Mouse (Mus musculus) thymus, adult 2 months (tissue): ENCODE measurements around the gene Prkra. TPM values are rescaled to one million over a fixed set of nuclear protein-coding genes. Genes with fewer than 3 reads are reported as not detected.

Source experiments
- DNase-seq: peaks from one replicate; pipeline ENCODE4 v3.0.0; 2021
- H3K27ac ChIP-seq: fragments of 200-500 bp; 2 replicates; pipeline ENCODE4 v1.5.1; 2012; ENCODE audit warnings: low read length, control low read depth; ENCODE audit not compliant: control insufficient read depth, insufficient read depth
- H3K27me3 ChIP-seq: fragments of 200-500 bp; 2 replicates; pipeline ENCODE4 v1.6.1; 2012; ENCODE audit warnings: mild to moderate bottlenecking, low read length, moderate library complexity, mixed read lengths; ENCODE audit not compliant: control insufficient read depth, insufficient read depth
- H3K36me3 ChIP-seq: fragments of 200-500 bp; 2 replicates; pipeline ENCODE4 v1.6.1; 2012; ENCODE audit warnings: mild to moderate bottlenecking, low read length, moderate library complexity; ENCODE audit not compliant: control insufficient read depth, insufficient read depth
- H3K4me1 ChIP-seq: fragments of 200-500 bp; replicated peaks from 2 replicates; pipeline ENCODE4 v1.6.1; 2012; ENCODE audit warnings: low read length; ENCODE audit not compliant: control insufficient read depth, insufficient read depth
- H3K4me3 ChIP-seq: fragments of 200-500 bp; 2 replicates; pipeline ENCODE4 v1.5.1; 2012; ENCODE audit warnings: mild to moderate bottlenecking, low read length, control low read depth, moderate library complexity; ENCODE audit not compliant: control insufficient read depth, insufficient read depth
- CTCF ChIP-seq: fragments of 200-500 bp; IDR thresholded peaks from 2 replicates; pipeline ENCODE4 v1.5.1; 2012; ENCODE audit warnings: mild to moderate bottlenecking, control low read depth, low read length, moderate library complexity, borderline replicate concordance; ENCODE audit not compliant: control insufficient read depth, poor library complexity, insufficient read depth; ENCODE audit errors: extremely low read depth
- POLR2A ChIP-seq: fragments of 200-500 bp; IDR thresholded peaks from 2 replicates; pipeline ENCODE4 v1.6.1; 2012; ENCODE audit warnings: mild to moderate bottlenecking, low read length, control low read depth, moderate library complexity; ENCODE audit not compliant: control insufficient read depth, poor library complexity, insufficient read depth; ENCODE audit errors: extremely low read depth
- WGBS: fragments of 180-500 bp; shearing (Covaris S2); methylation state at CpG from one replicate; pipeline ENCODE4 v1.1.7; 2018; 5-methylcytosine and 5-hydroxymethylcytosine counted together
- polyA plus RNA-seq: library from polyadenylated mRNA; depleted of rRNA; stranded (reverse); fragments of >200 nt; gene quantifications from 2 replicates; pipeline ENCODE4 v1.2.3, GENCODE M21; 2012

Gene Prkra
- polyA plus RNA-seq, 1 experiment: 8.7 TPM

GRCm38 (mm10) chr2:76672966-76673392, 25.2 kb upstream of the Prkra start, which contains the start of gene Fkbp7:
Gene Fkbp7 (minus strand): TSS chr2:76673116.
- Histone ChIP-seq H3K4me3 (peak within 1 kb of the TSS; percentile 20), H3K36me3 (no peaks in the 10 kb centered on the region), H3K27ac (no peak within 1 kb of the TSS), H3K27me3 (no peaks in the 10 kb centered on the region), H3K4me1 (peaks cover 15% of the 10 kb centered on the region)
- TF ChIP-seq CTCF (no peak), POLR2A (peak; percentile 40; the same call in 1 of the 2 replicates)
- WGBS: under 1% methylated on average over 17 of the region's 17 CpGs
- DNase-seq: peak; percentile 86

DNA sequence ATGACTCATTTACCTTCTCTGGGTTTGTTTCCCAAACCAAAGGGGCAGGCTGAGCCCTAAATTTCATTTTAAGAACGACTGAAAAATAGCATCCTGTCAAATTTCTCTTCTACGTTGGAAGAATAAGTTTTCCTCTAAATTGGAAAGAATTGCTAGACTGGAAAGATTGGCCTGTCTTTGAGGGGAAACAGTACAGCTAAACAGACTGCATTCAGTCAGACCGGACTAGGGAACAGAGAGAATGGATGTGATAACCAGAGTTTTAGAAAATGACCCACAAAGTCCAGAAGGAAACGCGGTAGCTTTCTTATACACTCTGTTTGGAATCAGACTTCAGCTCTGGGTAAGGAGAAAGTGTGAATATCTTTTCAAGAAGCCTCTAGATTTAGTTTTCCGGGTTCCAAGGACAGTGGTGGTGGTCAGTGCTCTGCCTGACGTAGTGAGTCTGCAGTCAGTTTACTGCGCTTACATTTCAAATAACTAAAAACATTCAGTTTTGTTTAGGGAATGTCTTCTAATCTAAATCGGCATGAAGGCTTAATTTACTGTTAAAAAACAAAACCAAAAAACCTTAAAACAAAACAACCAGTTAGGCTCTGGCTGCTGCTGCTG, 24.4 kb upstream of the Prkra start:
- 5% methylated on average over 9 of the region's 9 CpGs for WGBS
- TF ChIP-seq CTCF: no peak
- no peak for TF ChIP-seq POLR2A
- Histone ChIP-seq H3K36me3 (no peaks in the 10 kb centered on the region), H3K4me3 (peak overlapping the region; percentile 20; the same call in 1 of the 2 replicates), H3K4me1 (peaks cover 15% of the 10 kb centered on the region), H3K27me3 (no peaks in the 10 kb centered on the region), H3K27ac (no peak overlapping the region)
- no peak for DNase-seq

GRCm38 (mm10) chr2:76671641-76672040, 23.8 kb upstream of the Prkra start:
- no peak for DNase-seq
- TF ChIP-seq CTCF: no peak
- no peak for TF ChIP-seq POLR2A
- WGBS: 89% methylated on average over 6 of the region's 6 CpGs
- H3K27me3 ChIP-seq: no peaks in the 10 kb centered on the region
- no peak overlapping the region for H3K27ac ChIP-seq
- H3K36me3 ChIP-seq: no peaks in the 10 kb centered on the region
- no peak overlapping the region for H3K4me3 ChIP-seq
- H3K4me1 ChIP-seq: peaks cover 14% of the 10 kb centered on the region

- Histone ChIP-seq H3K27ac (no peak overlapping the region), H3K27me3 (no peaks in the 10 kb centered on the region), H3K36me3 (no peaks in the 10 kb centered on the region; the same call in 1 of the 2 replicates), H3K4me3 (no peak overlapping the region), H3K4me1 (no peaks in the 10 kb centered on the region)
- no peak for DNase-seq
- TF ChIP-seq CTCF (no peak), POLR2A (no peak)
- 63% methylated on average over 5 of the region's 5 CpGs for WGBS
Measured at GRCm38 (mm10) chr2:76667200-76667599, 19.4 kb upstream of the Prkra start.

DNA sequence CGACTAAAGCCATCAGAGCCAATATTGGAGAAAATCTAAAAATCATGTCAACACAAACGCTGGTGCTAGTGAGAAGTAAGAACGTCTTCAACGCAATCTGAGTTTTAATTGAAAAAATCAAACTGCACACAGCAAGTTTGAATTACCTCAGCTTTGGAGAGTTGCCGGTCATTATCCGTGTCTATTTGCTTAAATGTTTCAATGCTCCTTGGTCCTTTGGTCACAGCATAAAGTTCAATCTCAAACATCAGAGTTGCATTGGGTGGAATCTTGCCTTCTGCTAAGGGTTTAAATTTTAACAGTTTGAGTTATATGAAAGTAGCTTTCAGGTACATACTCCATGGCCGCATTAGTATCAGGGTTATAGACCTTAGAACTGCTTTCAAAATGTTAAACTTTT, 17.7 kb upstream of the Prkra start:
- TF ChIP-seq POLR2A (no peak), CTCF (no peak)
- Histone ChIP-seq H3K4me1 (no peaks in the 10 kb centered on the region), H3K27me3 (no peaks in the 10 kb centered on the region), H3K36me3 (no peaks in the 10 kb centered on the region; the same call in 1 of the 2 replicates), H3K4me3 (no peak overlapping the region), H3K27ac (no peak overlapping the region)
- DNase-seq: no peak
- 97% methylated on average over 7 of the region's 7 CpGs for WGBS

DNA sequence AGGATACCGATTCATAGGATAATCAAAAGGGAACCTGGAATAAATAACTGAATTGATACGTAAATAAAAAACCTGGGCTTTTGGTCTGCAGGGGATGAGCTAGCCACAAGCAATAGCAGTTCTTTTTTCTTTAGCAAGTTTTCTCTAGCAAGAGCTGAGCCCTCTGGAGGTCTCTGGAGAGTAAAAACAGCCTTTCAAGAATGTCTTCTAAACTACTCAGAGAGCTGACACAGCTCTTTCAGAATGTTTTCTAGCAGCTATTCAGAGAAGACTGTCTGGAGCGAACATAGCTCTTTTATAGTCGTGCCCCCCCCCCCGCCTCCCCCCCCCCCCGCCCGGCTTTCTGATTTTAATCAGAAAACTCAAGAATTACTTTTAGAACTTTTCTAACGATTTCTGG, 11.6 kb upstream of the Prkra start:
- no peak overlapping the region for H3K27ac ChIP-seq
- H3K4me1 ChIP-seq: no peaks in the 10 kb centered on the region
- no peak for DNase-seq
- 73% methylated on average over 8 of the region's 8 CpGs for WGBS
- no peaks in the 10 kb centered on the region for H3K27me3 ChIP-seq
- no peak for TF ChIP-seq POLR2A
- TF ChIP-seq CTCF: no peak
- H3K36me3 ChIP-seq: no peaks in the 10 kb centered on the region
- no peak overlapping the region for H3K4me3 ChIP-seq

DNA sequence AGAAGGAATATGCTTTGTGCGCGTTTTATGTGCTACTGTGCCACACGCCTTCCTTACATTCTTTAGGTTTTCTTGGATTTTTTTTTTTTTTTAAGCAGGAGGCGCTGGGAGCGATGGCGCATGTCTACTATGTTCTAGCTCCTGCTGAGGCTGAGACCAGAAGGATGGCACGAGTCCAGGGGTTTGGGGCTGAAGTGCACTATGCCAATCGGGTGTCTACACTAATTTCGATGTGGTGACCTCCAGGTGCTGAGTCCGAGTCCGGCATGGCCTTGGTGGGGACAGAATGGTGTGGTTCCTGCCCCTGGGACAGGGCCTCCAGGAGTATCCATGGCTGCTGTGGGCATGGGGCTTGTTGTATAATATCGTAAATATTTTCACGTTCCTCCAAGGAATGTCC, 10.7 kb upstream of the Prkra start:
- no peaks in the 10 kb centered on the region for H3K27me3 ChIP-seq
- no peaks in the 10 kb centered on the region for H3K36me3 ChIP-seq
- H3K27ac ChIP-seq: no peak overlapping the region
- H3K4me3 ChIP-seq: no peak overlapping the region
- WGBS: 81% methylated on average over 13 of the region's 13 CpGs
- H3K4me1 ChIP-seq: no peaks in the 10 kb centered on the region
- DNase-seq: no peak
- TF ChIP-seq POLR2A: no peak
- no peak for TF ChIP-seq CTCF
